Mouse (Mus musculus): Measurements from ENCODE around the gene D11Wsu47e. TPM values are rescaled to one million over a fixed set of nuclear protein-coding genes. Genes with fewer than 3 reads are reported as not detected.
"Not testable (repeated sequence)": the region's sequence is repeated elsewhere in the genome, so short reads cannot be mapped to it uniquely, and the experiment has no call there.

D11Wsu47e gene
- total RNA-seq (2021) = 1 to 10 TPM; 6.3 to 8.2 TPM

DNA sequence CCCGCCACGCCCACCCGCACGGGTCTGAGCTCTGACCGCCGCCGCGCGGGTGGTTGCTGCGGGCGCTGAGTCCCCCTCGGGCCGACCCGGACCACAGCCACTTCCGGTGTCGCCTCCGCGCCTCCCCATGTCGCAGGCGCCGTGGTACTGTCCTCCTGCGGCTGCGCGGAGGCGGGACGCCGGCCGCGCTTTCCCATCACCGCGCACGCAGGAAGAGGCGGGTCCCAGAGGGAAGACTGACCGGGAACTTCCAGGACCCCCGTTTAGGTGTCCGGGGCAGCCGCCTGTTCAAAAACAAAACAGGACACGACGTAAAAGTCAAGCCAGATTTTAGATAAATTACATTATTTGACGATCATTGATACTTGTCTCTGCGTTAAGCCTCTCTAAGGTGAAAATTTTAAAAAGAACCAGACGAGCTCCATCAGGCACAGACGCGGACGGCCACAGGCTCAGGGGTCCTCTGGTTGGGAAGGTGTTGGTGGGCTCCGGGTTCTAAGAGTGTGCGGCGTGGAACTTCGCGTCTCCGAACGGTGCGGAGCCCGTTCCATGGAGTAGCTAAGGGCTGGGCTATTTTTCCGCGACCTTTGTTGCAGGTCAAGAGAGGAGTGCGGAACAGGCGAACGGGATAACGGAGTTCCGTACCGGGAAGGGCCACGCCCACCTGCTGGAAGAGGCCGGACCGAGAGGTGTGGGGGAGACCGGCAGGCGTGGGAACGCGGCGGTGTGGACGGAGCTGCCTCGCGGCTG, at the start of gene D11Wsu47e, which contains the start of gene Fam104a:
D11Wsu47e (plus strand) TSS at position 456 of the 750 bp plus-strand sequence.
Fam104a (minus strand) TSS at position 199 of the 750 bp plus-strand sequence.
- DNase-seq = peak; percentile 97 to 98
- intact Hi-C loops (cut with DNase I) = loop anchor here (2.0 kb wide), 1 partner anchor 35 kb away; the partner anchor contains the start of gene Cog1

DNA sequence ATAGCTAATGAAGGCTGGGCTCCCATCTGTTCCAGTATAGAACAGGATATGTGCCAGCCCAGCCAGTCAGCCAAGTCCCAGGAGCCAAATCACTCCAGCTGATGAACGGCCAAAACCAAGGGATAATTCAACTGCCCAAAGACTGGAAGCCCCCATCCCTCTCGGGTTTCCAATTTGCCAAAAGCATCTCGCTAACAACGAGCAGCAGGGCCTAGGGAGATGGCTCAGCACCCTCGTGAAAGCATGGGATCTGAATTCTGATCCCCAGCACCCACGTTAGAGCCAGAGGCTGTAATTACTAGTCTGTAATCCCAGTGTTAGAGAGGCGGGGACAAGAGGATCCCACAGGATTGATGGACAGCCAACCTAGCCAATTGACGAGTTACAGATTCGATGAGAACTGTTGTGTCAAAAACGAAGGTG, 49.5 kb upstream of the D11Wsu47e start:
- intact Hi-C loops (cut with DNase I) = no loop called here
- DNase-seq = no peak

DNA sequence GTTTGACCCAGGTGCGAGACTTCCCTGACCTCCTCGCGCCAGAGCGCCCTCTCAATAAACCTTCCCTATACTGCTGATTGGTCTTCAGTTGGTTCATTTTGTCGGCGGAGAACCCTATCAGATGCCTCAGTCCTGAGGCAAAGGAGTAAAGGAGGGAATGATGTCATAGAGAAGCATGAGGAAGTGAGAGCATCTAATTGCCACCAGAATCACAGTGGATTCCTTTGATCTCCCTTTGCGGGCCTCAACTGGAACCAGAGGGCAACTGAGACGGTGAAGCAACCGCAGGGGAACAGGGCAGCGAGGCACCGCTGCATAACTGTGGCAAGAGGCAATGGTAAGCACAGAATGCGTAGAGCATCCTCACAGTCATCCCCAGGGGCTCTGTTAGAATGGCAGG, 45.5 kb upstream of the D11Wsu47e start:
- no peak for DNase-seq
- intact Hi-C loops (cut with DNase I) = no loop called here

DNA sequence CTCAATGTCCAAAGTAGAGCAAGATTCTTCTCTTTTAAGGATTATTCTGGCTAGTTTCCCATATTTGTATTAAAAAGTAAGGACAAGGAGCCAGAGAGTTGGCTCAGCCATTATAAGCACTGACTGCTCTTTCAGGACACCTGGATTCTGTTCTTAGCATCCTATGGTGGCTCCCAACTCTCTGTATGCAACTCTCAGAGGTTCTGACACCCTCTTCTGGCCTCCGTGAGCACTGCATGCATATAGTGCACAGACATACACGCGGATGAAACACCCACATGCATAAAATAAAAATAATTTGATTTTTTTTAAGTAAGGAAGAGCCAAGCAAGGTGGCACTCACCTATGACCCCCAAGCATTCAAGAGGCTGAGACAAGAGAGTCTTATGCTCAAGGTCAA, 39.0 kb upstream of the D11Wsu47e start:
- intact Hi-C loops (cut with DNase I) = no loop called here
- no peak for DNase-seq

DNA sequence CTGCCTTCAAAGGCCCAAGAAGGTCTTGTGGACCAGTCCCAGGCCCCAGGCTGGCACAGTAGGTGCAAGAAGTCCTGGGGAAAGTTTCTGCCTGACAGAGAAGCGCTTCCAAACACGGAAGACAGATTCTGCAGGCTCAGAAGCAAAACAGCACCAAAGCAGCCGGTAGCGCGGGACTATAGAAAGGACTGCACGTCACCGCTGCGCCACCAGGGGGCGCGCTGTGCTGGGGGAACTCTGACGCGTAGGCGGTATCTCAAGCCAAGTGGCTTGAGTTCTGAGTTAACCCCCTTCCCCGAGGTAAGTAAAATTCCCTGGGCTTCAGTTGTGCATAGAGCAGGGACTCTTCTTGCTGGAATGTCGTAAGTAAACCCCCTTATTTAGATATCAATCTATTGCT, 36.1 kb upstream of the D11Wsu47e start:
- intact Hi-C loops (cut with DNase I) = loop anchor here (1.0 to 2.0 kb wide), 2 partner anchors 37 to 163 kb away; partner anchors contain the start of genes D11Wsu47e and Fam104a
- peak; percentile 83 to 88 for DNase-seq

DNA sequence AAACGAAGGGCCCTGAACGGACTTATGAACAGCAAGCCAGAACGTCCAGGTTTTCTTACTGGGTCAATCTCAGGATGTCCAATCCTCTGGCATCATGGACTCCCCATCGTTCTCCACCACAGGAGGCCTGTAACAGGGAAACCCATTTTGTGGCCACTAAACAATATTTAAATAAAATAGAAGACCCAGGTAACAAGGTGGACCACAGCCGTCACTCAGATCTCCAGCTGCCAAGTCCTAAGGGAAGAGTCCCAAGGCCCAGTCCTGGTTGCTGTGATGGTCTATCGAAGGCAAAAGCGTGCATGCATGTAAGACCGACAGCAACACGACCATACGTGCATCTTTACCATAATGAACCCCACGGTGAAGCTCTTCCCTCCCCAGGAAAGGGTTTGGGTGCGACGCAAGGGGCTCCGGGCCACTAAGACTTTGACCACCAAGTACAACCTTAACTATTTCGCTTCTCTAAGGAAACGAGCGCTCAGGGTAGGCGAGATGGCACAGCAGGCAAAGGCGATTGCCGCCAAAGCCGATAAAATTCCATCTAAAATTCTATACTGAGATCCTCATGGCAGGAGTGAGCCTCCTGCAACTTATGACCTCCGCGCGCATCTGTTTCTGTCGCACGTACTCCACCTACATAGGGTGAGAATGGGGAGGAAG, 35.4 kb upstream of the D11Wsu47e start, which contains the start of gene Cog1:
Cog1 (plus strand) TSS at position 480 of the 663 bp plus-strand sequence.
- peak in 1 of 2 experiments; percentile 25 for DNase-seq
- intact Hi-C loops (cut with DNase I) = loop anchor here (1.0 to 2.0 kb wide), 3 partner anchors 36 to 162 kb away; partner anchors contain the start of genes Cdc42ep4, D11Wsu47e and Fam104a

DNA sequence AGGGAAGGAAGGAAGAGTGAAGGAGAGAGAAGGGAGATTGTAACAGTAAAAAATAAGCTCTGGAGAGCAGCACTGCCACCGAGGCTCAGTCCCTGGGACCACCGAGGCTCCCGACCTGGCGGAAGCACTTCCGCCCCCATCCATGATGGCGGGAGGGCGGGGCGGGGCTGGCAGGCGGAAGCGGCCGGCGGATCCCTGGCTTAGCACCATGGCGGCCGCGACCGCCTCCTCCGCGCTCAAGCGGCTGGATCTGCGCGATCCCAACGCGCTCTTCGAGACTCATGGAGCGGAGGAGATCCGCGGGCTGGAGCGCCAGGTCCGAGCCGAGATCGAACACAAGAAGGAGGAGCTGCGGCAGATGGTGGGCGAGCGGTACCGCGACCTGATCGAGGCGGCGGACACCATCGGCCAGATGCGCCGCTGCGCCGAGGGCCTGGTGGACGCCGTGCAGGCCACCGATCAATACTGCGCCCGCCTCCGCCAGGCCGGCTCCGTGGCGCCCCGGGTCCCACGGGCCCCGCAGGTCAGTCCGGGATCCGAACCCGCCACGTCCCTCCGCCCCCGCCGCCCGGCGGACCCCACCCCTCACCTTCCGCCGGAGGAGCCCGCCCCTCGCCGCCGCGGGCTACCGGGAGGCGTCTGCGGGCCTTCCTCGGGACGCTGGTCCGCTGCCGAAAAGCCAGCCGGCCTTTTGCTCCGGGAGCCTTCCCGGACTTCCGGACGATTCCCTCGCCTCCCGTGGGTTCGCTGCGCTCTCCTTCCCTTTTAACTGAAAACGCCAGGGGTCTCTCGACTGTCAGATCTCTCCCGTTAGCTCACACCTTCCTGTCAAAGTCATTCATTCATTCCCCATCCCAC, 34.6 kb upstream of the D11Wsu47e start, which contains the start of gene Slc39a11:
Slc39a11 (minus strand) TSS at position 727 of the 858 bp plus-strand sequence.
- peak; percentile 71 to 79 for DNase-seq
- intact Hi-C loops (cut with DNase I) = loop anchor here (1.0 to 2.0 kb wide), 2 partner anchors 35 to 102 kb away; partner anchors contain the start of genes Cdc42ep4, D11Wsu47e and Fam104a

DNA sequence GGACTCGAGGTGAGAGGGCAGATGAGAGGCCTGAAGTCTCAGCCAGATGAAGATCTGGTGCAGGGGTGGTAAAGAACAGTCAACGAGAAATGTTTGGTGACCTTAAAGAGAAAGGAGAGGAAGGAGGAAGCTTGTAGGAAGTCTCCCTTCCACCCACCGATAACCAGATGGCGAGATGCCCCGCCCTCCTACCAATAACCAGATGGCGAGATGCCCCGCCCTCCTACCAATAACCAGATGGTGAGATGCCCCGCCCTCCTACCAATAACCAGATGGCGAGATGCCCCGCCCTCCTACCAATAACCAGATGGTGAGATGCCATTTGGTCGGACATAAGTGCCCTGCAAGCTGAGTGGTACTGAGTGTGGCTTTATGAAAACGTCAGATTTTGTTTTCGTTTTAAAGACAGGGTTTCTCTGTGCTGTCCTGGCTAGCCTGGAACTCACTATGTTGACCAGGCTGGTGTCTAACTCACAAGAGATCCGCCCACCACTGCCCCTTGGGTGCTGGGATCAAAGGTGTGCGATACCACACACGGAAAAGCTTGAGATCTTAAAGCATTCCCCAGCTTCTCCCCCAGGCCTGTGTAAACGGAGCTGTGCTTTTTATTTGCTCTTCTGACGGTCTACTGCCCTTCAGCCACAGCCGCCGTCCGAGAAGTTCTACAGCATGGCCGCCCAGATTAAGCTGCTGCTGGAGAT, 32.9 kb upstream of the D11Wsu47e start:
- intact Hi-C loops (cut with DNase I) = no loop called here
- no peak for DNase-seq

DNA sequence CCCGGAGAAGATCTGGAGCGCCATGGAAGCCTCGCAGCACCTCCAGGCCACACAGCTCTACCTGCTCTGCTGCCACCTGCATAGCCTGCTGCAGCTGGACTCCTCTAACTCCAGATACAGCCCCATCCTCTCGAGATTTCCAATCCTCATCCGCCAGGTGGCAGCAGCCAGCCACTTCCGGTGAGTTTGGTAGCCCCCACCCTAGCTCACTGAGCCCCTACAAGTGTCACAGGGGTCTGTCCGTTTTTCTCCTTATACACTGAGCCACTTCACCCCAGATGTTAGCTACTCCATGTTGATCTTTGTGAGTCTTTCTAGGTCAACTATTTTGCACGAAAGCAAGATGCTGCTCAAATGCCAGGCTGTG, 32.3 kb upstream of the D11Wsu47e start:
- intact Hi-C loops (cut with DNase I) = no loop called here
- no peak for DNase-seq

DNA sequence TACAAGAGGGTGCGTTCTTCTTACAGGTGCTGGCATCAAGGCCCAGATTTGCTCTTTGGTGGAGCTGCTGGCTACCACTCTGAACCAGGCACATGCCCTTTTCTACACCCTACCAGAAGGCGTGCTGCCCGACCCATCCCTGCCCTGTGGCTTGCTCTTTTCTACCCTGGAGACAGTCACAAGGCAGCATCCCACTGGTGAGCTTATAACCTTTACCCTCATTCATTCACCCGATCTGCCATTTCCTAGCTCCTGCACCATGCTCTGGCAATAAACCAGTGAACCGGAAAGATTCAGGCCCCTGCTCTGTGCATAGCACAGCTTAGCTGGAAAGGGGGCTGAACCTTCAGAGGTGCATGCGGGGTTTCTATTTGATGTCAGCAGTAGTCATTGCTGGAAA, 31.7 kb upstream of the D11Wsu47e start:
- intact Hi-C loops (cut with DNase I) = no loop called here
- DNase-seq = no peak

DNA sequence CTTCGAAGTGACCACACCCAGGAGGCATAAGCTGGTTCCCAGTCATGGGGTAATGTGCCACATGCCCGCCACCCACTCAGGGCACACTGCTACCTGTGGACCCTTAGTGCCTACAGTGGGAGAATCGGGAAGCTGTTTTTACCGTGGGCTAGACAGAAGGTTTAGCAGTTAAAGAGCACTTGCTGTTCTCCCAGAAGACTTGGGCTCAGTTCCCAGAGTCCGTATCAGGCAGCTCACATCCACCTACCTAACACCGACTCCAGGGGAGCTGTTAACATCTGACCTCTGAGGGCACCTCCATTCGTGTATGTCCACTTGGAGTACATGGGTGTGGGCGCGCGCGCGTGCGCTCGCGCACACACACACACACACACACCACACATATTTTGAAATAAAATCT, 30.1 kb upstream of the D11Wsu47e start:
- intact Hi-C loops (cut with DNase I) = no loop called here
- no peak for DNase-seq

DNA sequence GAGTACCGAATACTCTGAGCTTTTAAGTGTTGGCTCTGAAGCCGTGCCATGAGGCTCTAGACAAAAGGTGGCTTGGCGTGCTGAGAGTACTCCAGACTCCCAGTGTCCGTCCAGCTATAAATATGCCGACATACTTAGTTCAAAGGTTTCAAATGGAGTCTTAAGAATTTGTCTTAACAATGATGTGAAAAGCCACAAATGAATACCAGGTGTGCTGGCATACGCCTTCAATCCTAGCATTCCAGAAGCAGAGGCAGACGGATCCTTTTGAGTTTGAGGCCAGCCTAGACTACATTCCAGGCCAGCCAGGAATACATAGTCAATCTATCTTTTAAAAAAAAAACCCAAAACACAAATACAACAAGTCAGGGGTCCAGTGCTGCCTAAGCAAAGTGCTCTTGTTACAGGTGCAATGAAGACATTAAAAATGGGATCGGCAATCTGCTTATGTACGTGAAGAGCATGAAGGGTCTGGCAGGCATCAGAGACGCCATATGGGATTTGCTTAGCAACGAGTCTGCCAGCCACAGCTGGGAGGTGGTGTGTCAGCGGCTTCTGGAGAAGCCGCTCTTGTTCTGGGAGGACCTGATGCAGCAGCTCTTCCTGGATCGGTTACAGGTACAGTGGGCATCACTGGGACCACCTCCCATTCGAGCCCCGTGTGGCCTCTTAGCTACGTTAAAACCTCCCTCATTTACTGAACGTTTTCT, 29.5 kb upstream of the D11Wsu47e start:
- DNase-seq = no peak
- intact Hi-C loops (cut with DNase I) = no loop called here

DNA sequence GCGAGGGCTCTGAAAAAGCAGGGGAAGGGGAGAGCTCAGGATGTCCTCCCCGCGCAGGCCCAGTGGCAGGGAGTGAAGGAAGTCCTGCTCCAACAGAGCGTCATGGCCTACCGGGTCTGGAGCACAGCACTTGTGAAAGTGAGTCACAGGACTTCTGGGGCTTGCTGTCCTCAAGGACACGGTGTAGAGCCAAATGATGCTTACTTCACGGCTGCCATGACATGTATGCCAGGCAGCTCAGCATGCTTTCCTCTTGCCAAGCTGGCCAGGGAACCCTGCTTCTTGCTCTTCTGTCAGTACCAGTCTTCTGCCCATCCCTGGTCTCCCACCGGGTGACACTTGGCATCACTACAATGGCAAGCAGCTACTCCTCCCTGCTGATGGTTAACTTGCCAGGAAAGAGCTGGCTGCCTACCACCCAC, 27.7 kb upstream of the D11Wsu47e start:
- DNase-seq = no peak
- intact Hi-C loops (cut with DNase I) = no loop called here

DNA sequence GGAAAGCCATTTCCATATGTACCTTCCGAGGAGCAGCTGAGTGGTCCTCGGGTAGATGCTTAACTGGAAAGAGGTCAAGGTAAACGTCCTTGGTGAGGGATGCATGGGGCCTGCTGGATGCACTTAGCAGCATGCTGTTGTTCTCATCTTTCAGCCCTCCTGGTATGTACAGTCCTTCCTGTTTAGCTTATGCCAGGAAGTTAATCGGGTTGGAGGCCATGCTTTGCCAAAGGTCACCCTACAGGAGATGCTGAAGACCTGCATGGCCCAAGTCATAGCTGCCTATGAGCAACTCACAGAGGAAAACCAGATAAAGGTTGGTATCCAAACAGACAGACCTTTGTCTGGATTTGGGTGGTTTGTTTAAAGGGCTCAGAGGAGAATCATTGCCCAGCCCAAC, 27.0 kb upstream of the D11Wsu47e start:
- DNase-seq = no peak
- intact Hi-C loops (cut with DNase I) = no loop called here

DNA sequence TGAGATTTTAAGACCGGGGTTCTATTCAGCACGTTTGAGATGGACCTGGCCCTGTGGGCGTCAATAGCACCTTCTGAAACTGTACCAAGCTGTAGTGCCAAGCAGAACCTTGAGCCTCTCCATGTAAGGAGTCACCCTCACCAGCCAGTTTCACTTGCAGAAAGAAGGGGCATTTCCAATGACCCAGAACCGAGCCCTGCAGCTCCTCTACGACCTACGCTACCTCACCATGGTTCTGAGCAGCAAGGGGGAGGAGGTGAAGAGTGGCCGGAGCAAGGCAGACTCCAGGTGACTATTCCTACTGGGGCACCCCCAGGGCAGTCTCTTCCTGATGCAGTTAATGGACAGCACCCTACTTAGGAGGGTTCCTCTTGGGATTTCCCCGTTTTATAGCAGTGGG, 25.9 kb upstream of the D11Wsu47e start:
- intact Hi-C loops (cut with DNase I) = no loop called here

DNA sequence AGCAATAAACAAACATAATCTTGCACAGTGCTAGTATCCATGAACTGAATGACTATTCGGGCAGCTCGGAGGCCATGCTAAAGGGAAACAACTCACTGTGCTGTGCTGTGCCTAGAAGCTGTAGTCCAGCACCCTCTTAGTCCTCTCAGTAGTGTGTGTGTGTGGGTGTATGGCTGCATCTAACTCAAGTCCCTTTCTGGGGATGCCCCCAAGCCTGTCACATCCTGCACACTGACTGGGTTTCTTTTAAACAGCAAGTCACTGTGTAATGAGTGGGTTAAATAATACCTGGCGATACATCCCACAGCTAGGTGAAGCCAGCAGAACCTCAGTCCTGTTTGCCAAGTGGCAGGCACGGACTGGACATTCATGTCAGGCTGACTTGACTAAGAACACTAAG, 25.4 kb upstream of the D11Wsu47e start:
- no peak for DNase-seq
- intact Hi-C loops (cut with DNase I) = no loop called here

More for the DNA sequence above, 25.9 kb upstream of the D11Wsu47e start:
- no peak for DNase-seq

DNA sequence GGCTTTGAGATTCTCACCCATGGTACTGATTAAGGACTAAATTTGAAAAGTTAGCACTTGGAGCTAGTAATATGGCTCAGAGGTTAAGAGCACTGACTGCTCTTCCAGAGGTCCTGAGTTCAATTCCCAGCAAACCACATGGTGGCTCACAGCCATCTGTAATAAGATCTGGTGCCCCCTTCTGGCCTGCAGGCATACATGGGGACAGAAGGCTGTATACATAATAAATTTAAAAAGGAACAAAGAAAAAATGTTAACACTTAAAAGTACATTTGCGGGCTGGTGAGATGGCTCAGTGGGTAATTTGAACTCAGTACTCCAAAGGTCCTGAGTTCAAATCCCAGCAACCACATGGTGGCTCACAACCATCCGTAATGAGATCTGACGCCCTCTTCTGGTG, 24.0 kb upstream of the D11Wsu47e start:
- DNase-seq; intact Hi-C loops (cut with DNase I): not testable (repeated sequence)

DNA sequence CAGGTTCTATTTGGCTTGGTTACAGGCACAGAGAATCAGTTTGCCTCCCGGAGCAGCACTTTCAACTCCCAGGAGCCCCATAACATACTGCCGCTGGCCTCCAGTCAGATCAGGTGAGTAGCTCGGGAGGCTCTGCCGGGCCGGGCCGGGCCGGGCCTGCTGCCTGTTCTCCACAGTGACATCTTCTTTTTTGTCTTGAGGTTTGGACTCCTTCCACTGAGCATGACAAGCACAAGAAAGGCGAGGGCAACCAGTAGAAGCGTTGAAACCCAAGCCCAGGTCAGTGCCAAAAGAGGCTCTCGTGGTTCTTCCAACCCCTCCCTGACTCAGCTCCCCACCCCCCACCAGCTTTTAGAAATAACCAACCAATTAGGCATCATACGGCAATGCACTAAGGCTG, 23.3 kb upstream of the D11Wsu47e start:
- intact Hi-C loops (cut with DNase I) = no loop called here

DNA sequence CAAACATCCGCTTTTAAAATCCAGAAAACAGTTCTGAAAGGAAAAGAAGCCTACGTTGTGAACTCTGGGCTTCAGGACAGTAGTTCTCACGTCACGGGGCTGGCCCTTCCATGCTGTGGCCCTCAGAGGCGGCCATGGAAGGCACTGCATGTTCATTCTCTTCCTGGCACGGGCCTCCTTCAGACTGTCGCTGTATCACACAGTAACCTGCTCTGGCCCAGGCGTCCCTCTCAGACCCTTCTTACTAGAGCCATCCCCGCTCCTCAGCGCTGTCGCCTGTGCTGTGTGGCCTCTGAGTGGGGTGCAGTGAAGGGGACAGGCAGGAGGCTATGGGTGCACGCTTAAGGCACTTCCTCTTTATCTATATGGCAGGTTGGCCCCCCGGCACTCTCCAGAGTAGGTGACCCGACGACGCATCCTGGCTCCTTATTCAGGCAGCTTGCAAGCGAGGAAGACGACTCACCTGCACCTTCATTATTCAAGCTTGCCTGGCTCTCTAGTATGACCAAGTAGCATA, 22.3 kb upstream of the D11Wsu47e start:
- intact Hi-C loops (cut with DNase I) = no loop called here
- DNase-seq = no peak

More for the DNA sequence above, 23.3 kb upstream of the D11Wsu47e start:
- DNase-seq = no peak

All from heart, postnatal 36 days (tissue).